In genomic region chr14:103843371-103844001, GRCm38 (mm10) we compare ENCODE assay signal across 9 mouse cellular contexts. TPM values are rescaled to one million over a fixed set of nuclear protein-coding genes. Genes with fewer than 3 reads are reported as not detected.
DNase-seq lines count a peak whose midpoint lies in the region; ATAC-seq and TF ChIP-seq lines count a peak whose summit lies in the region.
"Had no signal": no experiment of that assay in that cellular context is flagged by ENCODE, and none has a peak within 500 bp of the region (broad histone marks: within the 10 kb centered on the region; RNA-seq: fewer than 3 reads in every experiment).

No protein-coding gene starts in this region.

- WGBS in forebrain, embryonic 14.5 days, result under 1% methylated on average over 30 of the region's 30 CpGs
- WGBS in lung, embryonic 16.5 days, result under 1% methylated on average over 30 of the region's 30 CpGs

- H3K36me3 ChIP-seq in testis, adult 2 months (ENCODE audit: control insufficient read depth, insufficient read depth, low read length), result no peaks in the 10 kb centered on the region
- H3K36me3 ChIP-seq in forebrain, embryonic 14.5 days (ENCODE audit: control insufficient read depth, insufficient read depth, low read length), result no peaks in the 10 kb centered on the region
- H3K36me3 ChIP-seq in lung, embryonic 16.5 days (ENCODE audit: control insufficient read depth, insufficient read depth, low read length), result no peaks in the 10 kb centered on the region

- TF ChIP-seq POLR2A in testis, adult 2 months (IDR thresholded peaks at IDR 0.05; ENCODE audit: control insufficient read depth, low read depth, low read length), result no peak

- DNase-seq in testis, postnatal 14 days (ENCODE audit: low spot score), result no peak
- DNase-seq in forebrain, embryonic 14.5 days (ENCODE audit: low spot score), result peak; percentile 68
- peak; percentile 66 to 68 for DNase-seq in heart, postnatal 10 days
- DNase-seq in kidney, postnatal 36 days, result peak; percentile 61 to 73
- peak; percentile 6 for DNase-seq in ovary, adult 18-20 months (ENCODE audit: low spot score)

- no peak; the same call in 1 of the 2 replicates for TF ChIP-seq CTCF in testis, adult 2 months (IDR thresholded peaks at IDR 0.05; ENCODE audit: control insufficient read depth, insufficient read depth, insufficient replicate concordance, low read depth, low read length)

- H3K27me3 ChIP-seq in testis, adult 2 months (ENCODE audit: control insufficient read depth, insufficient read depth, low read length), result no peaks in the 10 kb centered on the region
- no peaks in the 10 kb centered on the region for H3K27me3 ChIP-seq in forebrain, embryonic 14.5 days (replicated peaks; ENCODE audit: control insufficient read depth, insufficient read depth, low read length)
- H3K27me3 ChIP-seq in lung, embryonic 16.5 days (ENCODE audit: control insufficient read depth, insufficient read depth, low read depth, low read length), result no peaks in the 10 kb centered on the region; the same call in 1 of the 2 replicates

- H3K9ac ChIP-seq in forebrain, embryonic 14.5 days (ENCODE audit: low read length), result peak overlapping the region; percentile 58
- H3K9ac ChIP-seq in lung, embryonic 16.5 days (ENCODE audit: low read length), result peak overlapping the region; percentile 65

- peak overlapping the region; percentile 20 for H3K4me3 ChIP-seq in testis, adult 2 months (ENCODE audit: control insufficient read depth, low read depth, low read length)
- H3K4me3 ChIP-seq in forebrain, embryonic 14.5 days (ENCODE audit: low read depth, low read length), result peak overlapping the region; percentile 45
- peak overlapping the region; percentile 62 for H3K4me3 ChIP-seq in lung, embryonic 16.5 days (ENCODE audit: low read length)
- H3K4me3 ChIP-seq: myocyte had no signal

- ATAC-seq in forebrain, embryonic 14.5 days, result peak; percentile 84
- ATAC-seq in lung, embryonic 16.5 days (ENCODE audit: low read depth), result peak; percentile 86
- no peak for ATAC-seq in erythroid progenitor cell, adult 5-6 weeks (replicated peaks; ENCODE audit: low FRiP score, poor library complexity, severe bottlenecking)

- H3K27ac ChIP-seq in testis, adult 2 months (ENCODE audit: control insufficient read depth, insufficient read depth, low read depth, low read length), result no peak overlapping the region
- peak overlapping the region; percentile 36; the same call in 1 of the 2 replicates for H3K27ac ChIP-seq in forebrain, embryonic 14.5 days (ENCODE audit: low read depth, low read length)
- H3K27ac ChIP-seq in lung, embryonic 16.5 days (ENCODE audit: low read length), result peak overlapping the region; percentile 81

- peak overlapping the region; percentile 85 for H3K4me2 ChIP-seq in forebrain, embryonic 14.5 days (ENCODE audit: low read length)
- peak overlapping the region; percentile 86 for H3K4me2 ChIP-seq in lung, embryonic 16.5 days (ENCODE audit: low read depth, low read length)

- peaks cover 7% of the 10 kb centered on the region for H3K4me1 ChIP-seq in testis, adult 2 months (ENCODE audit: control insufficient read depth, insufficient read depth, low read length)
- H3K4me1 ChIP-seq in forebrain, embryonic 14.5 days (ENCODE audit: control insufficient read depth, insufficient read depth, low read length), result peaks cover 9% of the 10 kb centered on the region
- peaks cover 5% of the 10 kb centered on the region for H3K4me1 ChIP-seq in lung, embryonic 16.5 days (replicated peaks; ENCODE audit: control insufficient read depth, insufficient read depth, low read length)

- intact Hi-C loops in heart, postnatal 10 days (cut with DNase I), result loop anchor here (2.0 to 5.0 kb wide), 4 partner anchors 101 to 183 kb away; no protein-coding TSS in a partner anchor

- no peaks in the 10 kb centered on the region for H3K9me3 ChIP-seq in forebrain, embryonic 14.5 days (replicated peaks; ENCODE audit: control insufficient read depth, low read length)
- H3K9me3 ChIP-seq in lung, embryonic 16.5 days (ENCODE audit: control insufficient read depth, low read length), result no peaks in the 10 kb centered on the region

RNA-seq across cellular contexts. Expression of gene Ednrb, which starts 0.7 kb away (rescaled TPM):
- 0.10 and 0.52 TPM in 2 replicates for polyA plus RNA-seq in testis, adult 2 months (2012; rRNA removed)
- 74.0 and 77.3 TPM in 2 replicates for polyA plus RNA-seq in forebrain, embryonic 14.5 days (2014; fragmentation: Nextera tagmentation; extraction: Ambion mirVana)
- total RNA-seq in heart, postnatal 10 days (2021), result 10 to 100 TPM; 29.9 to 32.3 TPM
- polyA plus RNA-seq in lung, embryonic 16.5 days (2015; fragmentation: Nextera tagmentation; extraction: Ambion mirVana), result 170 and 172 TPM in 2 replicates
- total RNA-seq in erythroid progenitor cell, adult 5-6 weeks (2015; ENCODE audit: low replicate concordance), result not detected in 2 replicates
- total RNA-seq in erythroid progenitor cell, adult 5-6 weeks (2017; ENCODE audit: low replicate concordance), result 1.0 TPM in 1 of 2 replicates, not detected in the other
- polyA plus RNA-seq: myocyte had no signal

Comparison
In these comparisons a context has a peak if more than half of its experiments do, and no peak if none do; other contexts are left out.
1. RNA of gene Ednrb, which starts 0.7 kb away (polyA plus RNA-seq): 170 to 172 TPM in lung, embryonic 16.5 days and 74.0 to 77.3 TPM in forebrain, embryonic 14.5 days; 0.10 to 0.52 TPM in testis, adult 2 months; every median in the first group is over 10 times any median in the second.
2. Peak in every context shown above with its lines, with median percentiles within 50 percentile points of each other: H3K4me3 ChIP-seq.